Mouse (Mus musculus) testis, adult 2 months (tissue): Measurements from ENCODE around the gene Rad51b. TPM values are rescaled to one million over a fixed set of nuclear protein-coding genes. Genes with fewer than 3 reads are reported as not detected.
A peak's percentile ranks its signal among the peaks of the same experiment; 100 is the strongest.

Source experiments
- H3K27ac ChIP-seq: fragments of 200-500 bp; 2 replicates; pipeline ENCODE4 v1.5.1; 2012; ENCODE audit warnings: low read depth, low read length; ENCODE audit not compliant: control insufficient read depth, insufficient read depth
- H3K27me3 ChIP-seq: fragments of 200-500 bp; 2 replicates; pipeline ENCODE4 v1.6.1; 2012; ENCODE audit warnings: mild to moderate bottlenecking, low read length, moderate library complexity; ENCODE audit not compliant: control insufficient read depth, insufficient read depth
- H3K36me3 ChIP-seq: fragments of 200-500 bp; 2 replicates; pipeline ENCODE4 v1.6.1; 2012; ENCODE audit warnings: mild to moderate bottlenecking, low read length; ENCODE audit not compliant: control insufficient read depth, insufficient read depth
- H3K4me1 ChIP-seq: fragments of 200-500 bp; 2 replicates; pipeline ENCODE4 v1.6.1; 2012; ENCODE audit warnings: low read length; ENCODE audit not compliant: control insufficient read depth, insufficient read depth
- H3K4me3 ChIP-seq: fragments of 200-500 bp; 2 replicates; pipeline ENCODE4 v1.5.1; 2012; ENCODE audit warnings: low read depth, mild to moderate bottlenecking, low read length, moderate library complexity, mixed read lengths; ENCODE audit not compliant: control insufficient read depth
- CTCF ChIP-seq: fragments of 200-500 bp; IDR thresholded peaks from 2 replicates; pipeline ENCODE4 v1.5.1; 2012; ENCODE audit warnings: low read depth, mild to moderate bottlenecking, inconsistent platforms, low read length, moderate library complexity; ENCODE audit not compliant: control insufficient read depth, insufficient read depth, insufficient replicate concordance
- POLR2A ChIP-seq: fragments of 200-500 bp; IDR thresholded peaks from 2 replicates; pipeline ENCODE4 v1.6.1; 2012; ENCODE audit warnings: low read depth, mild to moderate bottlenecking, inconsistent platforms, low read length, moderate library complexity; ENCODE audit not compliant: control insufficient read depth
- polyA plus RNA-seq: library from polyadenylated mRNA; depleted of rRNA; stranded (reverse); fragments of >200 nt; gene quantifications from 2 replicates; pipeline ENCODE4 v1.2.3, GENCODE M21; 2012

Rad51b gene
- polyA plus RNA-seq, 1 experiment, result 2.7 TPM

DNA sequence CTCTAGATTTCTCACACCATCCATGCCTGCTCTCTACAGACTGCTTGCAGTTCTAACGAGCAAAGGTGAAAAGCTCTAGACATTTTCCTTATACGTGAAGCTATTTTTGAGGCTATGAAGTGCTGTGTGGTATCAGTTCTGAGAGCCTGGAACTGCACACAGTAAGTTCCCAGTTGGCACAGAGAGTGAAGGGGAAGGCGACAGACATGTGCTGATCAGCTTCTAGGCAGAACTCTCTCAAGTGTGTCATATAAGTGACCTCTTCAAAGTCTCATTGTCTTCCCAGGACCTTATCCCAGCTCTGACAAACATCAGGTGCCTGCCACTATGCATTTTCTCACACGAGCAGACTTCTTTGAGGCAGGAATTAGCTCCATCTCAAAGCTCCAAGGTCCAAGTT is 530.7 kb downstream of the Rad51b start:
- no peak overlapping the region for H3K4me3 ChIP-seq
- H3K27ac ChIP-seq, result no peak overlapping the region
- no peaks in the 10 kb centered on the region for H3K36me3 ChIP-seq
- H3K27me3 ChIP-seq, result no peaks in the 10 kb centered on the region
- no peaks in the 10 kb centered on the region for H3K4me1 ChIP-seq
- TF ChIP-seq CTCF (no peak), POLR2A (no peak)

DNA sequence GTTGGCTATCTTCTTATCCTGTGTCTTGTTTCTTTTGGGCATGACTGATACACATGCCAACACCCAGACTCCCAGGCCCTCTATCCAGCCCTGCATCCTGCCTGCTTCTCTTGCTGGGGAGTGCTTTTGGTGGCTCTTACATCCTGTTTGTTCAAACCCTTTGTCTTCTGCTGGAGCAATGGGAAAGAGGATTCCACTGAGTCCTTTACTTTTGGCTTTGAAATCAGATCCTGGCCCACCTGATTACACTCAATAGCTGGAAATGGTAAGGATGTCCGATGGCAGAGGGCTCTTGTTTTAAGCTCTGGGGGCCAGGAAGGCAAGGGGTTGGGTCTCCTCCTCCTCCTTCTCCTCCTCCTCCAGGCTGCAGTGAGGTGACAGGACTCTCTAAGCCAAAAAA is 533.6 kb downstream of the Rad51b start:
- Histone ChIP-seq H3K4me1 (peaks cover 2% of the 10 kb centered on the region; the same call in 1 of the 2 replicates), H3K27me3 (no peaks in the 10 kb centered on the region), H3K4me3 (no peak overlapping the region), H3K27ac (no peak overlapping the region), H3K36me3 (no peaks in the 10 kb centered on the region)
- no peak for TF ChIP-seq POLR2A
- no peak for TF ChIP-seq CTCF

DNA sequence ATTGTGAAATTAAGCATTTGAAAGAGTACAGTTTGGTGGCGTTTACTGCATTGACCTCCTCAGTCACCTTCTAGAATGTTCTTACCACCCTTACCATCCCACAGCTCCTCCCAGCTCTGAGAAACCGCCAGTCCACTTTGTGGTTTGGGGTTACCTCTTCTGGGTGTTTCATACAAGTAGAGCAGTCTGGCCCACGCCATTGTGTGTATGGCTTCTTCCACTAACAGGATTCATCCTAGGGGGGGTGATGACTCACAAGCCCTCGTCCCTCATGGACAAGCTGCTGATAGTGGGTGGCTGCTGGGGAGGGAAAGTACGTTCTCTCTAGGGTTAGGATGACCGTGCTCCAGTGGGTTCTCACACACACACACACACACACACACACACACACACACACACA is 535.5 kb downstream of the Rad51b start:
- Histone ChIP-seq H3K4me3 (no peak overlapping the region), H3K27ac (no peak overlapping the region), H3K27me3 (no peaks in the 10 kb centered on the region), H3K4me1 (peaks cover 2% of the 10 kb centered on the region; the same call in 1 of the 2 replicates), H3K36me3 (no peaks in the 10 kb centered on the region)
- no peak for TF ChIP-seq POLR2A
- no peak for TF ChIP-seq CTCF

DNA sequence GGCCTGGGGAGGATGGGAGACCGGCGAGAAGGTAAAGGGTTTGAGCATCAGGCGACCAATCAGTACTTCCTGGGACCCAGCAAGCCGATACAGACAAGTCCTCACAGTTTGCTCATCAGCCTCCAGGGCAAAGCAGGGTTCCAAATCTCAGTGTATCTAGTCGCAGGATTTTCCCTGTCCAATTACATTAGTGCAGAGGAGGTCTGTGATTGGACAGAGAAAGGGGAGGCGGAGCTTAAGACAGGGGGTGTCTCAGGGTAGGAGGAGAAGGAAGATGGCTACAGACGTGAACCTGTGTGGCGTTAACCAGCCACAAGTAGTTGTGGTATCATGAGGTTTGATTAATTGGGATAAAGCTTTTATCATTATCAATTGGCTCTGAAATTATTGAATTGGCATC is 538.4 kb downstream of the Rad51b start:
- Histone ChIP-seq H3K4me1 (peaks cover 4% of the 10 kb centered on the region; the same call in 1 of the 2 replicates), H3K27me3 (no peaks in the 10 kb centered on the region), H3K4me3 (peak overlapping the region; percentile 41), H3K36me3 (no peaks in the 10 kb centered on the region), H3K27ac (no peak overlapping the region)
- no peak for TF ChIP-seq POLR2A
- TF ChIP-seq CTCF, result no peak

DNA sequence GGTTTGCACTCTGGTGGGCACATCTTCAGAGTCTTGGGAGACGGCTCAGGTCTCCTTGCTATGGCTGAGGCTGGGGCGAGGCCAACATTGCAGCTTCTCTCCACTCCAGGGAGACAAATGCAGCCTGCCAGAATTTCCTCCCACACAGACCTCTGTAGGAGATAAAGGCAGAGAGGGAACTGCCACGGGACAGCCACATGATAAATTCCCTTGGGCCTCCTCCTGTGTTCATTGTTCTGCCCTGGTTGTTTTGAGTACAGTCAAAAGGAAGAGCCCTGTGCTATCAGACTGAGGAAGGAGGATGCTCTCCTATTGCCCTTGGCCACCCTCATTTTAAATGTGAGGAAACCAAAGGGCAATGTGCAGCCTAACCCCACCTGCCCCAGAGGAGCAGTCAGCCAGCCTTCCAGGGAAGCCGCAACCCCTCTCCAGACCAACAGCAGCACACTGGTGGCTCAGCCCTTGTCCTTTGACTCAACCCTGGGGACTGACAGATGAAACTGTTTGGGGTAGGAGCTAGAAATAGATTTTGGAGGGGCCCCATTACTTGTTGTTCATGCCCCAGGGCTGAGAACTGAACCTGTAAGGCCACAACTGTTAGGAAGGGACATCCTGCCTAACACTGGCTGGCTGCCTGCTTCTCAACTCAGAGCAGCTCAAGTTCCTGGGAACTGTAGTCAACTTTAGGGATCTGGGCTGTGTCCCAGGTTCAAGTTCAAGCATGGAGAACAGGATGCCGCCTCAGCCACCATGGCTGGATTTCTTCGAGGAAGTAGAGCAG is 541.3 kb downstream of the Rad51b start:
- no peaks in the 10 kb centered on the region for H3K36me3 ChIP-seq
- no peak overlapping the region for H3K4me3 ChIP-seq
- TF ChIP-seq CTCF, result no peak
- no peak for TF ChIP-seq POLR2A
- peaks cover 4% of the 10 kb centered on the region; the same call in 1 of the 2 replicates for H3K4me1 ChIP-seq
- H3K27me3 ChIP-seq, result no peaks in the 10 kb centered on the region
- H3K27ac ChIP-seq, result no peak overlapping the region; the same call in 1 of the 2 replicates

DNA sequence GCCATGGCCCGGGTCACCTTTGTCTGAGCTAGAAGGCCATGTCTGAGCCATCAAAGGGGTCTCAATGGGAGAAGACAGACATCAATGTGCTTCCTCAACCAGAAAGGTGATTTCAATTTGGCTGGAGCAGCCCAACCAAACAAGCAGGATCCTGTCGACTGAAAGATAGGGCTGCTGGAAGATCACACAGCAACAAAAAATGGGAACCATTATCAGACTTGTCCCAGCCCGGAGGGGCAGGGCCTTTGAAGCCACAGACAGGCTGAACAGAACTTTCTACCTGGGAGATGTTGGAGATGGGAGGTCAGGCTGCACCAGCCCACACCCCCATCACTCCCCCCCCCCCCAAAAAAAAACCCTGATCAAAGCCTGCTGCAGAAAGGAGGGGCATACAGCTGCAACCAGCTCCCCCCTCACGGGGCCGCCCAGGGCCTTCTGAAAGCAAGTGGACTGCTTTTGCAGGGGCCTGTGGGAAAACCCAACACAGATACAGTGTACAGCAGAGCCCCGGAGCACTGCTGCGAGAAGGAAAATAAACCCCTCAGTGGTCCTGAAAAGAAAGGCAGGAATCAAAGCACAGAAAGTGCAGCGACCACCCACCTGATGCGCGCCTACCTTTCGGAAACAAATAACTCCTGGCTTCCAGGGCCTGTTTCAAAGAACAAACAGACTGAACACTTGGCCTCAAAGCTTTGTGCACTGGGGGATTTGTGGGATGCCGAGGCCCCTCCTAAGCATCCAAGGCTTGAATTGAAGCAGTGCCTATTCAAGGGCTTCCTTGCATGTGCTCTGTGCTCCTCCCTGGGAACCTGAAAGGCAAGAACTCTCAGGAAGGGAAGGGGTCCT is 542.2 kb downstream of the Rad51b start:
- peak overlapping the region; percentile 1; the same call in 1 of the 2 replicates for H3K27ac ChIP-seq
- no peak overlapping the region for H3K4me3 ChIP-seq
- H3K36me3 ChIP-seq, result no peaks in the 10 kb centered on the region
- H3K27me3 ChIP-seq, result no peaks in the 10 kb centered on the region
- TF ChIP-seq POLR2A (no peak), CTCF (no peak)
- H3K4me1 ChIP-seq, result peaks cover 4% of the 10 kb centered on the region; the same call in 1 of the 2 replicates

DNA sequence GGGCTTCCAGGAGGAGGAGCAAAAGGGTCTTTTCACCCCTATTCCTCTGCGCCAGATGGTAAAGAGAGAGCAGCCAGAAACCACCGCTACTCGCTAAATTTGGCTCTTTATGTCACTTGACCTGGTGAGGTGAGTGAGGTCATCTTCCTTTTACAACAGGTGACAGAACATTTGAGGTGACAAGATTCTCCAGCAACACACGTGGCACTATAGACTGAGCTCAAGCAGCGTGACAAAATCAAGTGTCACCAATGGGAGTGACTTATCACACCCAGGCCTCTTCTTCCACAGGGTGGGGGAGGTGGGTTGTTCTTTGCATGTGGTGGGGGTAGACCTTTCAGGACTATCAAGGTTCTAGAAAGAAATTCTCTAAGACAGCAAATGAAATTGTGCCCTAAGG is 543.4 kb downstream of the Rad51b start:
- Histone ChIP-seq H3K27ac (no peak overlapping the region), H3K36me3 (no peaks in the 10 kb centered on the region), H3K4me3 (no peak overlapping the region), H3K27me3 (no peaks in the 10 kb centered on the region), H3K4me1 (peaks cover 2% of the 10 kb centered on the region; the same call in 1 of the 2 replicates)
- TF ChIP-seq POLR2A, result no peak
- TF ChIP-seq CTCF, result no peak
